Mouse (Mus musculus): ENCODE data around the gene Galns.

Gene Galns

GRCm38 (mm10) chr8:122546066-122546755, 65.1 kb downstream of the Galns start:
- no peak for DNase-seq (ENCODE audit: low spot score in 2 of 2)

- DNase-seq (ENCODE audit: low spot score in 2 of 2): no peak
Measured at GRCm38 (mm10) chr8:122544138-122544537, 67.1 kb downstream of the Galns start.

GRCm38 (mm10) chr8:122538310-122539076, 72.8 kb downstream of the Galns start:
- no peak for DNase-seq (ENCODE audit: low spot score in 2 of 2)

- no peak for DNase-seq (ENCODE audit: low spot score in 2 of 2)
Measured at GRCm38 (mm10) chr8:122537812-122538211, 73.5 kb downstream of the Galns start.

GRCm38 (mm10) chr8:122537033-122537432, 74.2 kb downstream of the Galns start:
- no peak for DNase-seq (ENCODE audit: low spot score in 2 of 2)

- DNase-seq (ENCODE audit: low spot score in 2 of 2): no peak
Measured at GRCm38 (mm10) chr8:122531312-122531711, 80.0 kb downstream of the Galns start.

GRCm38 (mm10) chr8:122529159-122529558, 82.1 kb downstream of the Galns start:
- DNase-seq (ENCODE audit: low spot score in 2 of 2): no peak
